Mouse (Mus musculus) liver, embryonic 15.5 days (tissue): ENCODE results near the gene Hist1h2ak. TPM values are rescaled to one million over a fixed set of nuclear protein-coding genes. Genes with fewer than 3 reads are reported as not detected.
"Not testable (repeated sequence)": the region's sequence is repeated elsewhere in the genome, so short reads cannot be mapped to it uniquely, and the experiment has no call there.

Source experiments
- ATAC-seq: fragments of 200-750 bp; cut with Nextera tagmentation; 2 replicates; pipeline ENCODE4 v1.8.0; 2017; ENCODE audit warnings: moderate number of reproducible peaks, mild to moderate bottlenecking, moderate library complexity; ENCODE audit not compliant: insufficient read depth
- H3K27ac ChIP-seq: fragments of 300-500 bp; sonication (generic); replicated peaks from 2 replicates; pipeline ENCODE4 v1.5.1; 2015; ENCODE audit warnings: mild to moderate bottlenecking, inconsistent platforms
- H3K27me3 ChIP-seq: fragments of 300-500 bp; sonication (generic); 2 replicates; pipeline ENCODE4 v1.6.1; 2015; ENCODE audit warnings: mild to moderate bottlenecking, inconsistent platforms
- H3K36me3 ChIP-seq: fragments of 300-500 bp; sonication (generic); replicated peaks from 2 replicates; pipeline ENCODE4 v1.6.1; 2015; ENCODE audit warnings: moderate library complexity, mild to moderate bottlenecking, inconsistent platforms
- H3K4me1 ChIP-seq: fragments of 300-500 bp; sonication (generic); replicated peaks from 2 replicates; pipeline ENCODE4 v1.6.1; 2015; ENCODE audit warnings: inconsistent platforms
- H3K4me2 ChIP-seq: fragments of 300-500 bp; sonication (generic); 2 replicates; pipeline ENCODE4 v1.6.1; 2015; ENCODE audit warnings: moderate library complexity, mild to moderate bottlenecking, inconsistent platforms
- H3K4me3 ChIP-seq: fragments of 300-500 bp; sonication (generic); replicated peaks from 2 replicates; pipeline ENCODE4 v1.5.1; 2015; ENCODE audit warnings: mild to moderate bottlenecking, inconsistent platforms
- H3K9ac ChIP-seq: fragments of 300-500 bp; sonication (generic); 2 replicates; pipeline ENCODE4 v1.6.1; 2015; ENCODE audit warnings: moderate library complexity, mild to moderate bottlenecking, inconsistent platforms
- H3K9me3 ChIP-seq: fragments of 300-500 bp; sonication (generic); replicated peaks from 2 replicates; pipeline ENCODE4 v1.6.1; 2016; ENCODE audit warnings: inconsistent platforms
- whole genome bisulfite sequencing: fragments of 180-500 bp; shearing (Covaris S2); methylation state at CpG from one replicate; pipeline ENCODE4 v1.1.7; 2015; ENCODE audit warnings: mixed read lengths; ENCODE audit not compliant: insufficient replicate concordance; 5-methylcytosine and 5-hydroxymethylcytosine counted together
- polyA plus RNA-seq: library from polyadenylated mRNA; unstranded; fragments of >200 nt; fragmentation: Nextera tagmentation; extraction: Ambion mirVana; gene quantifications from 2 replicates; pipeline ENCODE4 v1.2.1, GENCODE M21; 2015

The Hist1h2ak gene
- polyA plus RNA-seq, 1 experiment from 2014 or later: 47.8 TPM

DNA sequence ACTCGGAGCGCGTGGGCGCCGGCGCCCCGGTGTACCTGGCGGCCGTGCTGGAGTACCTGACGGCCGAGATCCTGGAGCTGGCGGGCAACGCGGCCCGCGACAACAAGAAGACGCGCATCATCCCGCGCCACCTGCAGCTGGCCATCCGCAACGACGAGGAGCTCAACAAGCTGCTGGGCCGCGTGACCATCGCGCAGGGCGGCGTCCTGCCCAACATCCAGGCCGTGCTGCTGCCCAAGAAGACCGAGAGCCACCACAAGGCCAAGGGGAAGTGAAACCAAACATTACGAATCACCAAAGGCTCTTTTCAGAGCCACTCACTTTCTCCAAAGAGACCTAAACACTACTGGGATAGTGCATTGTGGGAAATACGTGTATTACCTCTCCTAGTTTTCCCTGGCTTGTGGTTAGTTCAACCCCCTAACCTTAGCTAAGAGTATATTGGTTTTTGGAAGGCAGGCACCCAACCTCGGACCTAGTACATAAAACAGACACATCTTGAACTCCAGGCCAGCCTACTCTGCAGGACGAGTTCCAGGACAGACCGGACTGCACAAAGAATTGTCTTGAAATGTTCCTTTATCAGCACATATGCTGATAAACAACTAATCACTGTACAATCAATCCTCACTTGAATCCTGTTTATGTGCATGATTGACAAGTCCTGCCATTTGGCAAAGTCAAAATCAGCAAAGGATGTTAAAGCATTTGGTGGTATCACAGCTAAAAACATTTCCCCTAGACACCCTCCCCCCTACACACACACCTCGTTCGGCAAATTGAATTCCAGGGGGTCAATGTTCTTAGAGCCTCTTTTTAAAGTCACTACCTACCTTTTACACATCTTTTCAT lies 36.9 kb downstream of the Hist1h2ak start:
- peak overlapping the region; percentile 95 for H3K27ac ChIP-seq
- H3K9me3 ChIP-seq, H3K27me3 ChIP-seq, H3K36me3 ChIP-seq: not testable (repeated sequence)
- peak overlapping the region; percentile 90 for H3K4me2 ChIP-seq
- WGBS: under 1% methylated on average over 12 of the region's 38 CpGs
- peak overlapping the region; percentile 62 for H3K4me3 ChIP-seq
- H3K9ac ChIP-seq: peak overlapping the region; percentile 75
- H3K4me1 ChIP-seq: peaks cover 56% of the 10 kb centered on the region
- peak; percentile 7 for ATAC-seq

DNA sequence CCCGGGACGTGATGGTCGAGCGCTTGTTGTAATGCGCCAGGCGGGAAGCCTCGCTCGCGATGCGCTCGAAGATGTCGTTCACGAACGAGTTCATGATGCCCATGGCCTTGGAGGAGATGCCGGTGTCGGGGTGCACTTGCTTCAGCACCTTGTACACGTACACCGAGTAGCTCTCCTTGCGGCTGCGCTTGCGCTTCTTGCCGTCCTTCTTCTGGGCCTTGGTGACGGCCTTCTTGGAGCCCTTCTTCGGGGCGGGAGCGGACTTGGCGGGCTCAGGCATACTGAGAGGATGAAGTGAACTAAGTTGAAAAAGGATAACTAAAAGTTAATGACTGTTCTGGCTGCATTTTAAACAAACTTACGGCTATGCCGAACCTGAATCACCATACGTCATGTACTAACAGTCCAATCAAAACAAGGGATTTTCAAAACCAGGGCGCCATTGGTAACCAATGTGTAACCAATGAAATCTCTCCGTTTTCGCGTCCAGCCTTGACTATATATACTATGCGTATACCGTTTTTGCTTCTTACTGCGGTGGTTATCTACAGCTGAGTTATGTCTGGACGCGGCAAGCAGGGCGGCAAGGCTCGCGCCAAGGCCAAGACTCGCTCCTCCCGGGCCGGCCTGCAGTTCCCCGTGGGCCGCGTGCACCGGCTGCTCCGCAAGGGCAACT lies 37.6 kb downstream of the Hist1h2ak start, which contains the start of the genes Hist1h2bl and Hist1h2ai:
TSS of gene Hist1h2bl (minus strand) at position 280 of the 676 bp plus-strand sequence.
TSS of gene Hist1h2ai (plus strand) at position 559 of the 676 bp plus-strand sequence.
- Histone ChIP-seq H3K4me1 (peaks cover 62% of the 10 kb centered on the region), H3K27ac (peak within 1 kb of the TSS; percentile 95)
- 0% methylated on average over 35 of the region's 50 CpGs for WGBS

DNA sequence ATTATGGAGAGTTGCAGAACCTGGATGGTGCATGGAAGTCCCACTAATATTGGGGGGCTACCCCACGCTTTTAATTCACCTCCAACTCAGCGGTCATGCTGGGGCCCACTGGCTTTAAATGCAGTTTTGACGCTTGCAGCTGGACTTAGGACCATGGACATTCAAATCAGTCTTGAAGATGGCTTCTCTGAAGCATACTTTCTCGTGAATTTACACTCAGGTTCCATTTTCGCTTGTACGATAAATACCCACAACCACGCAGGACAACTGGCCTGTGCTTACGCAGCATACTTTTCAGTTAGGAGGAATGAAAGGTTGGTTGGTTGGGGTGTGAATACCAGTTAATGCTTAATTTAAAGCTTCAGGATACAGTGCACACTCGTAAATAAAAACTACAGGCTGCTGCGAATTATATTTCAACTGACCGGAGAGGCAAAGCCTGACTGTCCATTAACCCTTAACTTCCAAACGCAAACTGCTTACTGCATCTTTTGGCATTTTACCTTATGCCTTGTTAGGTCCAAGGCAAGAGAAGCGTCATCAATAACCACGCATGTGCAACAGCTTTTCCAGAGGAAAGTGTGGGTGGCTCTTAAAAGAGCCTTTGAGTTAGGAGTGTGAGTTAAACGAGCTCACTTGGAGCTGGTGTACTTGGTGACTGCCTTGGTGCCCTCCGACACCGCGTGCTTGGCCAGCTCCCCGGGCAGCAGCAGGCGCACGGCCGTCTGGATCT lies 38.3 kb downstream of the Hist1h2ak start:
- no peaks in the 10 kb centered on the region for H3K9me3 ChIP-seq
- ATAC-seq: peak; percentile 2
- H3K4me3 ChIP-seq: peak overlapping the region; percentile 62
- H3K36me3 ChIP-seq: no peaks in the 10 kb centered on the region
- peak overlapping the region; percentile 95 for H3K27ac ChIP-seq
- WGBS: under 1% methylated on average over 22 of the region's 22 CpGs
- H3K4me1 ChIP-seq: peaks cover 57% of the 10 kb centered on the region
- peak overlapping the region; percentile 81 for H3K9ac ChIP-seq
- H3K4me2 ChIP-seq: peak overlapping the region; percentile 90
- H3K27me3 ChIP-seq: no peaks in the 10 kb centered on the region

More for the DNA sequence above, 37.6 kb downstream of the Hist1h2ak start, which contains the start of the genes Hist1h2bl and Hist1h2ai:
- not testable (repeated sequence) for H3K27me3 ChIP-seq, H3K36me3 ChIP-seq, H3K9me3 ChIP-seq
- H3K4me2 ChIP-seq: peak within 1 kb of the TSS; percentile 90
- H3K9ac ChIP-seq: peak within 1 kb of the TSS; percentile 81
- peak; percentile 81 for ATAC-seq
- H3K4me3 ChIP-seq: peak within 1 kb of the TSS; percentile 62

DNA sequence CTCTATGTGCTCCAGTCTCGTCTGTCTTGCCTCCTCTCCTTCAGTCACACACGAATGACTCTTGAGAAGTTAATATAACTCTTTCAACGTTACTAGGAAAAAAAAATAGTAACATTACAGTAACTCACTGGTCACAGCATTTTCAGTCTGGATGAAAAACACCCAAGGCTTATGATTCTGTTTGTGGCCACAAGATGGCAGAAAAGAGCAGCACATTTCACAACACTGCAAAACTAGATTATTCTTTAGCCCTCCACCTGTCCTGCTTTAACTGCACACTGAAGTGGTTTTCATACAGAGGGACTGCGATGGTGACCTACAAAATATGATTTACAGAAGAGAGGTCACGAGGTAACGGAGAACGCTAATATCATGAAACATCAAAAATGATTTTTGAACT lies 38.9 kb downstream of the Hist1h2ak start:
- no peaks in the 10 kb centered on the region for H3K9me3 ChIP-seq
- H3K9ac ChIP-seq: peak overlapping the region; percentile 81
- H3K4me1 ChIP-seq: peaks cover 51% of the 10 kb centered on the region
- ATAC-seq: no peak
- H3K27me3 ChIP-seq: no peaks in the 10 kb centered on the region
- peak overlapping the region; percentile 95 for H3K27ac ChIP-seq
- H3K4me3 ChIP-seq: peak overlapping the region; percentile 62
- peak overlapping the region; percentile 90 for H3K4me2 ChIP-seq
- H3K36me3 ChIP-seq: no peaks in the 10 kb centered on the region
- WGBS: under 1% methylated on average over 7 of the region's 7 CpGs

DNA sequence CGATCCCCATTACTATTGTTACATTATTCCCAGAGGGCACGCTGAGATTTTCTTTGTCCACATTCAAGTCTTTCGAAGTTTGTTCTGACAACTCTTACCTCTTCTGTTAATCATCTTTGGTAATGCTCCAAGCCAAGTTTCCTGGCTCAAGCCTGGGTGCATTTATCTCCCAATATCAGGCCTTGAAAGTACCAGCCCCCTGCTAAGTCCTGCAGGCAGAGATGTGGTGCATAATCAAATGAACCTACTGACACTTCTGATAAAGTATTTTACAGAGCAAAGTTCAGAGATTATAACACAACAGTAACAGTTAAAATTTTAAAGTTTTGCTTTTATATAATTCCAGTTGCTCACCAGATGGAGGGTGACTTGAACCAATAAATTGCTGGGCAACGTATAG lies 41.9 kb downstream of the Hist1h2ak start:
- H3K4me3 ChIP-seq: peak overlapping the region; percentile 63
- H3K27ac ChIP-seq: peak overlapping the region; percentile 45; the same call in 1 of the 2 replicates
- H3K9ac ChIP-seq: peak overlapping the region; percentile 64; the same call in 1 of the 2 replicates

DNA sequence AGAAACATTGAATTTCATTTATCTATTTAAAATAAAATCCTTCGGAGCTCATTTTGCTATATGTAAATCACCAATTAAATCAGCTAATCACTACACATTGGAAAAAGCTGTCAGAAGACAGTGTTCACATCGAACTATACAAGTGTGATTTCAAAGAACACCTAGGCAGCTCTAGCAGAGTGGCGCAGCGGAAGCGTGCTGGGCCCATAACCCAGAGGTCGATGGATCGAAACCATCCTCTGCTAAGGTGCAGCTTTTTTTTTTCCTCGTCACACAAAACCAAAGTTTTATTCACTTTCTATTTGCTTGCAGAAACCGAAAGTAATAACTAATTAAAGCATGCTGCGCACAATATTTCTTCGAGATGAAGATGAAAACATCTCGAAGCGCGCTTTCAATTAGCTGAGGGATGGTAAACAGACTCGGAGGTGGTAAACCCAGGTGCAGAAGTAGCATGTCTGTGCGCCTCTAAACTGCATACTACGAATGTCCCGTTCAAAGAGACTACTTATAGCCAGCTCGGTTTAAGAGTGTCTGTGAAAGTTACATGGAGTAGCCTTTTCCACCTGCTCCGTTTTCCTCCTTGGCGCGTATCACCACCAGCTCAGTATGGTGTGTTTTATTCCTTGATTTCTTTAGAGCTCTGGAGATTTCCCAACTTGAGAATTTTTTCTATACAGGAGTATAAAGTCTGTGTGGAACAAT lies 42.7 kb downstream of the Hist1h2ak start:
- peak overlapping the region; percentile 63 for H3K4me3 ChIP-seq
- ATAC-seq: peak; percentile 40
- H3K36me3 ChIP-seq: no peaks in the 10 kb centered on the region
- H3K4me1 ChIP-seq: peaks cover 32% of the 10 kb centered on the region
- H3K27me3 ChIP-seq: no peaks in the 10 kb centered on the region
- H3K9me3 ChIP-seq: no peaks in the 10 kb centered on the region
- H3K27ac ChIP-seq: peak overlapping the region; percentile 45; the same call in 1 of the 2 replicates
- H3K4me2 ChIP-seq: peak overlapping the region; percentile 84
- WGBS: 2% methylated on average over 22 of the region's 22 CpGs
- peak overlapping the region; percentile 64 for H3K9ac ChIP-seq

More for the DNA sequence above, 41.9 kb downstream of the Hist1h2ak start:
- 13% methylated on average over 4 of the region's 4 CpGs for WGBS
- Histone ChIP-seq H3K4me1 (peaks cover 32% of the 10 kb centered on the region), H3K9me3 (no peaks in the 10 kb centered on the region), H3K36me3 (no peaks in the 10 kb centered on the region), H3K4me2 (peak overlapping the region; percentile 84), H3K27me3 (no peaks in the 10 kb centered on the region)
- no peak for ATAC-seq

DNA sequence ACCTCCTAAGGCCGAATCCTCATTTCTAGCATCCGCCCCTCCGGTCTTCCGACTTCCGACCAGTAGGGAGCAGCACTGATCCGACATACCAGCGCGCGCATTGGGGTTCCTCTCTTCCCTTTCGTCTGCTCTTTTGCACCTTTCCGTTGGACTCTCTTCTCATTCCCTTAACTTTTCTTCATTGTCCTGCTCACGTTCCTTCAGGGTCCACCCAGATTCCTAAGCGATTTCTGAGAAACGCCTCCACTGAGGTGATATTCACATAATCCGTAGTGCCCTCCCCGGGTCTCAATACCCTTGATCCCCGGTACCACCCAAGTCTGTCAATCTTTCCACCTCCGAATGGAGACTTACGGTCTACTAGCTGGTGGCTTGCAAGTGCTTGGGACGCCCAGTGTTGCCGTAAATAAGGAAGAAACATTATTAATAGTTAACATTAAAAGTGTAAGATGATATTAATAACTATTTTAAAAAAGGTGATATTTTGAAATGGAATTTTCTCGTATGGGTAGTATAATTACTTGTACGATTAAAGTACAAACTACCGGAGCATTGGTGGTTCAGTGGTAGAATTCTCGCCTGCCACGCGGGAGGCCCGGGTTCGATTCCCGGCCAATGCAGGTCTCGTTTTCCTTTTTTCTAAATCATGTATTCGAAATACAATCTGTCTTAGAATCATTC lies 43.5 kb downstream of the Hist1h2ak start:
- Histone ChIP-seq H3K4me3 (peak overlapping the region; percentile 72), H3K4me2 (peak overlapping the region; percentile 84), H3K9ac (peak overlapping the region; percentile 63), H3K4me1 (peaks cover 27% of the 10 kb centered on the region), H3K27ac (peak overlapping the region; percentile 85), H3K36me3 (no peaks in the 10 kb centered on the region), H3K9me3 (no peaks in the 10 kb centered on the region), H3K27me3 (no peaks in the 10 kb centered on the region)
- WGBS: under 1% methylated on average over 32 of the region's 32 CpGs
- peak; percentile 74 for ATAC-seq

DNA sequence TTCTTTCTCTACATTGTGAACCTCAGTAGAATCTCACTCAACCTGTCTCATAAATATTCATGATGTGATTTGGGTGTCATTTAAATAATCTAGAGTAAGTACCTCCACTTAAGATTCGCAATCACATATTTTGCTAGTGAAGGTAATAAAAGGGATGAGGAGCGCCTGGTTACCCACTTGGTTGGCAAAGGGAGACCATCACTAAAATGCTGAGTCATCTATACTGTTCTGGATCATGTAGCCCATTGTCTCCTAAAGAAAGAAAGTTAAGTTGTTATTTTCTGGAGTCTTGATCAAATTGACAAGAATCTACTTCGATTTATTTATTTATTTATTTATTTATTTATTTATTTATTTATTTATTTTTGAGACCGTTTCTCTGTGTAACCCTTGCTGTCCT lies 47.0 kb downstream of the Hist1h2ak start:
- ATAC-seq: no peak
- no peaks in the 10 kb centered on the region for H3K9me3 ChIP-seq
- 49% methylated on average over 4 of the region's 4 CpGs for WGBS
- peaks cover 8% of the 10 kb centered on the region for H3K4me1 ChIP-seq
- no peak overlapping the region for H3K27ac ChIP-seq
- no peak overlapping the region for H3K9ac ChIP-seq
- no peak overlapping the region for H3K4me2 ChIP-seq
- H3K27me3 ChIP-seq: 0 out of 2 replicates have a peak, but pooled peaks cover 7% of the 10 kb centered on the region
- H3K36me3 ChIP-seq: no peaks in the 10 kb centered on the region
- H3K4me3 ChIP-seq: no peak overlapping the region
